Mouse (Mus musculus): ENCODE results near the gene Ap1g2. TPM values are rescaled to one million over a fixed set of nuclear protein-coding genes. Genes with fewer than 3 reads are reported as not detected.

Ap1g2 gene
- total RNA-seq, 1 experiment from 2014 or later, result 48.5 TPM

DNA sequence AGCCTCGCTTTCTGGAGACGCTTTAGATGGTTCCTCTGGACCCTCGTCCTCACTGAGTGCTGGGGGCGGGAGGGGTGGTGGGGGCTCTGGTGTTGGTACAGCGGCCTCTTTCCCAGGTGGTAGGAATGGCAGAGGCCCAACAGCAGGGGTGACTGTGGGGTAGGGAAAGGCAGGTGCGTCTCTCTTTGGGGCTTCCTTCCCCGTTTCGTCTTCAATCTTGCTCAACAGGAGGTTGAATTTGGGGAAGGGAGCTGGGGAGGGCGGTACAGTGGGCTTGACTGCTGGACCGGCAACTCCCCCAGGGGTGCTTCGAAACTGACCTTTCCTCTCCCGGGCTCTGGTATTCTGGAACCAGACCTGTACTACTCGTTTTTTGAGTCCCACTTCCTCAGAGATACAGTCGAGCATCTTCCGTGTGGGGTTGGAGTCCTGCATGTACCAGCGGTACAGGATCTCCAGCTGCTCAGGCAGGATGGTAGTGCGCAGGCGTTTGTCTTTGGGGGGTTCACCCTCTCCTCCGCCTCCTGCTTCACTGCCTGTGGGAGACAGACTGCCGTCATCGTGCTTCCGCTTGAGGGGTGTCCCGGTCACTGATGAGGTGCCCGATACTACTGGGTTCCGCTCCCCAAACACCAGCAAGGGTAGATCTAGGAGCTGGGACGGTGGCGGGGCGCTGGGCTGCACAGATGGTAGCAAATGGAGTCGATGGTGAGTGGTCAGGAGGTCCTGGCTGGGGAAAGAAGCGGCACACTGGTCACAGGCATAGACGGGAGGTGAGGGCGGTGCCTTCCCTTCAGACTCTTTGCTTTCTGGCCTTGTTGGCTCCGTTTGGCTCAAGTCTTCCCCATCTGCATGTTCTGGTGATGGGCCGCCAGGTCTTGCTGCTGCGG, 41.7 kb downstream of the Ap1g2 start:
- ATAC-seq (ENCODE audit: extremely low read depth, insufficient number of reproducible peaks, low FRiP score, poor library complexity, severe bottlenecking), result no peak

DNA sequence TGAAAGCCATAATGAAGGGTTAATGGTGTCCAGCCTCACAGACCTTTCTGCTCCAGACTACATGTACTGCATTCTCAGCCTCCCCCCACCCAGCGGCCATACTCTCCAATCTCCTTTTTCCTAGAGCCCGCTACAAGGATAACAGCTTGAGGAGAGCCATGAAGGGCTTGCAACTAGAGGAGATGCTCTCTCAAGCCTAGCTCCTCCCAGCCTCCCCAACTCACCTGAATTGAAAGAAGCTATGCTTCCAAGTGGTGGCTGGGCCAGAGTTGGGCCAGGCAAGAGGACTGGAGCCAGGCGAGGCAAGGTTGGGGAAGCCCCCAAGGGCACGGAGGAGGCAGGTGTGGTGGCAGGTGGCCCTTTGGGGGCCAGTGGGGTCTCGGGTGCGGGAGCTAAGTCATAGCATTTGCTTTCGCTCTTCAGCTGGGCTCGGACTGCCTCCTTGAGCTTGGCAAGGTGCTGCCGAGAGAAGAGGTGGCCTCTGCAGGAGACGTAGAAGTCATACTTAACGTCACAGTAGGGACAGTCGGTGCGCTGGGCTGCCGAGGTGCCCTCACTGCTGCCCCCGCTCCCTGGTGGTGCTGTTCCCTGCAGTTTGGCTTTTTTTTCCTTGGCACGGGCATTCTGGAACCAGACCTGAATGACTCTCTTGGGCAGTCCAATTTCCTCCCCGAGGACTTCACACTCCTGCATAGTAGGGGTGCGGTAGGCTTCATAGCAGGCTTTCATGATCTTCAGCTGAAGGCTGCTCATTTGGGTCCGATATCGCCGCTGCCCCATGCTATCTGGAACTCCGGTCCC, 42.6 kb downstream of the Ap1g2 start:
- no peak for ATAC-seq (ENCODE audit: extremely low read depth, insufficient number of reproducible peaks, low FRiP score, poor library complexity, severe bottlenecking)

GRCm38 (mm10) chr14:55063117-55063516, 43.3 kb downstream of the Ap1g2 start:
- ATAC-seq (ENCODE audit: extremely low read depth, insufficient number of reproducible peaks, low FRiP score, poor library complexity, severe bottlenecking), result no peak

DNA sequence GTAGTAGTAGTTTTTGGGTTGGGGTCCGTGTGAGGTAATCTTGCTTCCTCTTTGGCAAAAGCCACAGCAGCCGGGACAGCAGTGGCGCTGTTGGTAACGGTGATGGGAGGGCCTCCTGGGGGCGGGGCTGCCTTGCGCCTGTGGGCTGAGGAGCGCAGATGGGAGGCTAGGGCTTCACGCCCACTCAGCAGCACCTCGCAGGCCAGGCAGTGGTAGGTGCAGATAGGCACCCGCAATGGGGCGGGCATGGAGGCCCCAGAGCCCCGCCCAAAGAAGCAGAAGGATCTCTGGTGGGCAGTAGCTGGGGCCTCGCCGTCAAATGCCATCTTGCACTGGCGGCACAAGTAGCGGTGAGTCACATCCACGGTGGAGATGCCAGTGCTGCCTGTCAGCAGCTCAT, 43.8 kb downstream of the Ap1g2 start:
- no peak for ATAC-seq (ENCODE audit: extremely low read depth, insufficient number of reproducible peaks, low FRiP score, poor library complexity, severe bottlenecking)

DNA sequence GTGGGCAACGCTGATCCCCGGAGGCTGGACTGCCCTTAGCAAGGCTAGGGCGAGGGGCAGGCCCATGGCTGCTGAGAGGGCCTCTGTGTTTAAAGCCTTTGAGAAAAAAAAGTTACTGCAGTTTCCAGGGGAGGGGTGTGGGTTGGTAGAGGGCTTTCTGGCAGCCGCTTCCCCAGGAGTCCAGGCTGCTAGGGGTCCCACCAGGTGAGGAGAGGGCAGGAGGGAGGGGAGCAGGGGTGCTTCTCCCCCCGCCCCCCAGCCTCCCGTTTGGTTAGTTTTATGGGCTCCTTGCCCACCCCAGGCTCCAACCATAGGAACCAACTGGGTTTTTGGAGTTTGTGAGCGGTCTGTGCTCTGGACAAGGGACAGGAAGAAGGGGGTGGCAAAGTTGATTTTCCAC, 44.5 kb downstream of the Ap1g2 start:
- ATAC-seq (ENCODE audit: extremely low read depth, insufficient number of reproducible peaks, low FRiP score, poor library complexity, severe bottlenecking), result no peak

DNA sequence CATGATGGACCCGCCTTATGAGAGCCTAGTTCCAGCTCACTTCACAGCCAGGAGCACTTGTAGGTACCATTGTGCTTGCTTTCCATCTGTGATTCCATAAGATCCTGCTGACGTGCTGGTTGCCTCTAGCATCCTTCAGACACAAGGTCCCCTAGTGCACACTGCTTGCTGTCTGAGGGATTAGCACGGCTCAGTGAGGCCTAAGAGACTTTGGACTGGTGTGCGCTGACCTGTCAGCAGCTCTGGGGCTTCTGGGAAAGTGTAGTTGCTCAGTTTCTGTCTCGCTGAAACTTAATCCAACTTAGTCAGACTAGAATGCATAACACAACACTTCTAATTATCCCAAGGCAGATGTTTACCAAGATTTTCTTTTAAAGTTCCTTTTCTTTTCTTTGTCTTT, 46.5 kb downstream of the Ap1g2 start:
- ATAC-seq (ENCODE audit: extremely low read depth, insufficient number of reproducible peaks, low FRiP score, poor library complexity, severe bottlenecking), result no peak

GRCm38 (mm10) chr14:55059009-55059408, 47.4 kb downstream of the Ap1g2 start:
- no peak for ATAC-seq (ENCODE audit: extremely low read depth, insufficient number of reproducible peaks, low FRiP score, poor library complexity, severe bottlenecking)

DNA sequence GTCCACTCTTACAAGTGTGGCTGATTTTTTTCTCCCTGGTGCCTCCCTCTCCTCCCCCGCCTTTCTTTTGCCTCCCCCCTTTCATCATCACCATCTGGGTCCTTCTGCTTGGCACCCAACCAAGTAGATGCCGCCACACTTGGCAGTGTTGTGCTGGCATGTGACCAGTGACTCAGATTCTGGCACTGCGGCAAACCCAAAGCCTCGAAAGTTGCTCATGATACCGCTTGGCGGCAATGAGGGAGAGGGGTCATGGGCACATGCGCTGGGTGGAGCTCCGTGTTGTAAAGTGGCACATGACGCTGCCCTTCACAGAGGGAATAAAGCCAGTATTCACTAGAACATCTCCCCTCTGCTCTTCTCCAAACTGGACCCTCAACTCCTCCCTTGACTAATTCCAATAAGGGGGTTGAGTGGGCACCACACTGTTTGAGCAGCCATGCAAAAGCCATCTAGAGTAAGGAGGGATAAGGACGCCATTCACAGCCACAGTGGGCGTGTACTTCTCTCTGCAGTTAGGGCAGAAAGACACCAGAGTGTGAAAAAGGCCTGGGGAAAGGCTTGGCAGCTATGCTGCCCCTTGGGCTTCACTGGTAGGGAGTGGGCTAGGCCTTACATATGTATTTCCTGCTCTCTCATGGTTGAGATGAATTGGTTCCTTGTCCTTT, 51.1 kb downstream of the Ap1g2 start:
- ATAC-seq (ENCODE audit: extremely low read depth, insufficient number of reproducible peaks, low FRiP score, poor library complexity, severe bottlenecking), result no peak

GRCm38 (mm10) chr14:55054191-55054749, 52.1 kb downstream of the Ap1g2 start:
- no peak for ATAC-seq (ENCODE audit: extremely low read depth, insufficient number of reproducible peaks, low FRiP score, poor library complexity, severe bottlenecking)

- ATAC-seq (ENCODE audit: extremely low read depth, insufficient number of reproducible peaks, low FRiP score, poor library complexity, severe bottlenecking), result no peak
Observed at GRCm38 (mm10) chr14:55053708-55054190, 52.6 kb downstream of the Ap1g2 start.

GRCm38 (mm10) chr14:55053050-55053449, 53.3 kb downstream of the Ap1g2 start:
- ATAC-seq (ENCODE audit: extremely low read depth, insufficient number of reproducible peaks, low FRiP score, poor library complexity, severe bottlenecking), result no peak

DNA sequence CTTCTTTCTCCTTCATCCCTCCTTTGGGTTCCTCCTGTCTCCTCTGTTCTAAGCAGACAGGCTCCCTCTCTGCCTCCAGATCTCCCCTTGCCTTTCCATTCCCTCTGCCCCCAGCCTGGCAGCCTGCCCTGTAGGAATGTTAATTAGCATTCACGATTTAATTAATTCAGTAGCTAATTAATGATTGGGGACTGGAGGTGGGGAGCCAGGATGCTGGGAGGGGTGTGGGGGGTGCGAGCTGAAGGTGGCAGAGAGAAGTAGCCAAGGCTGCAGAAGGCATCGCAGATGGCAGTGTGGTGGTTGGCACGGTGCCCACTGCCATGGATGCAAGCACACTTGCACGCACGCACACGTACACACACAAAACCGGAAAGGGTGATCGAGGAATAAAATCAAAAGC, 53.9 kb downstream of the Ap1g2 start:
- ATAC-seq (ENCODE audit: extremely low read depth, insufficient number of reproducible peaks, low FRiP score, poor library complexity, severe bottlenecking), result no peak

Other genes with a start within 250 kb of the Ap1g2 start
- gene Homez, start 235.6 kb downstream of the Ap1g2 start, total RNA-seq (2017), result 9.2 and 9.7 TPM in 2 replicates
- gene Ppp1r3e, start 229.0 kb downstream of the Ap1g2 start, total RNA-seq (2017), result 0.47 TPM in 1 of 2 replicates, not detected in the other
- gene Bcl2l2, start 223.2 kb downstream of the Ap1g2 start, total RNA-seq (2017), result 3.6 and 6.6 TPM in 2 replicates
- not detected in 2 replicates for gene Gm20521, start 223.2 kb downstream of the Ap1g2 start, total RNA-seq (2017)
- 198 and 209 TPM in 2 replicates for gene Pabpn1, start 214.1 kb downstream of the Ap1g2 start, total RNA-seq (2017)
- gene Slc22a17, start 193.5 kb downstream of the Ap1g2 start, total RNA-seq (2017), result 0.25 and 0.47 TPM in 2 replicates
- not detected in 2 replicates for gene Efs, start 180.5 kb downstream of the Ap1g2 start, total RNA-seq (2017)
- gene Il25, start 173.9 kb downstream of the Ap1g2 start, total RNA-seq (2017), result not detected in 2 replicates
- gene Cmtm5, start 170.3 kb downstream of the Ap1g2 start, total RNA-seq (2017), result not detected in 2 replicates
- gene Myh6, start 139.7 kb downstream of the Ap1g2 start, total RNA-seq (2017), result not detected in 2 replicates
- not detected in 2 replicates for gene Gm17428, start 129.7 kb downstream of the Ap1g2 start, total RNA-seq (2017)
- gene Myh7, start 112.0 kb downstream of the Ap1g2 start, total RNA-seq (2017), result not detected in 2 replicates
- gene Ngdn, start 91.1 kb downstream of the Ap1g2 start, total RNA-seq (2017), result 58.9 and 73.5 TPM in 2 replicates
- gene Zfhx2, start 14.3 kb downstream of the Ap1g2 start, total RNA-seq (2017), result 7.2 and 7.8 TPM in 2 replicates
- 5.2 TPM in 2 replicates for gene Thtpa, start 11.8 kb downstream of the Ap1g2 start, total RNA-seq (2017)
- gene Jph4, start 10.3 kb upstream of the Ap1g2 start, total RNA-seq (2017), result 0.12 TPM in 1 of 2 replicates, not detected in the other
- gene Dhrs2, start 115.4 kb upstream of the Ap1g2 start, total RNA-seq (2017), result not detected in 2 replicates